Mouse (Mus musculus) heart, adult 2 months (tissue): ENCODE results near the gene Bnc2.

ENCODE experiments used
- CTCF ChIP-seq: fragments of 200-600 bp; IDR thresholded peaks from 2 replicates; pipeline ENCODE4 v1.8.1; 2022; ENCODE audit warnings: antibody characterized with exemption, mild to moderate bottlenecking, moderate library complexity
- EP300 ChIP-seq: fragments of 200-500 bp; IDR thresholded peaks from 2 replicates; pipeline ENCODE4 v1.6.1; 2011; ENCODE audit warnings: low read depth, low read length, control low read depth; ENCODE audit not compliant: insufficient read depth
- POLR2A ChIP-seq: fragments of 200-500 bp; IDR thresholded peaks from 2 replicates; pipeline ENCODE4 v1.6.1; 2011; ENCODE audit warnings: mild to moderate bottlenecking, low read depth, low read length, control low read depth; ENCODE audit not compliant: insufficient read depth

DNA sequence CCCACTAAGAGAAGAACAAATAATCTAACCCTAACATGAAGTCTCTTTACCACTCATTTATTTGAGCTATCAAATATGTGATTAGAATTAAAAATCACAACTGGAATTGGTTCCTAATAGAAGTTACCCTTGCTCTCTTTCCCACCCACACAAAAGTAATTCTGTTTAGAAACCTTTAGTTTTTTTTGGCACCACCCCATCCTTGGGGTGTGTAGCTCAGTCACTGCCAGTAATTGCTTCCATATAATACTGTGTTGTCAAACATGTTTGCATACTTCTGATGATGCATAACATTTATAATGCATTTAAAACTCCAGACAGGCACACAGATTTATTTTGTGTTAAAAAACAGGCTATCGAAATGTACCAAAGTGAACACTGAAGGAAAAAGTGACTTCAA lies 96.8 kb downstream of the Bnc2 start:
- TF ChIP-seq CTCF (no peak), POLR2A (no peak), EP300 (no peak)
